Mouse (Mus musculus): ENCODE measurements around the gene Casd1.

- TF ChIP-seq HCFC1 (IDR thresholded peaks at IDR 0.05; ENCODE audit: borderline replicate concordance, insufficient read depth, low read length): no peak
- no peak for TF ChIP-seq CHD2 (IDR thresholded peaks at IDR 0.05; ENCODE audit: low read depth, low read length)
- TF ChIP-seq ZC3H11A (IDR thresholded peaks at IDR 0.05; ENCODE audit: borderline replicate concordance, low read depth, low read length): no peak
These were observed 11.8 kb downstream of the Casd1 start for GRCm38 (mm10) chr6:4612431-4612830.

Data from ES-E14 (cell line).